Mouse (Mus musculus) heart, adult 18-20 months (tissue): Measurements from ENCODE around the gene Fsip2. TPM values are rescaled to one million over a fixed set of nuclear protein-coding genes. Genes with fewer than 3 reads are reported as not detected.

ENCODE experiments used
- DNase-seq, 2 experiments: peaks; one replicate each; pipeline ENCODE4 v3.0.0; 2021 to 2022; ENCODE audit warnings: mixed read lengths in 1 of 2
- long read RNA-seq, 2 experiments: library from polyadenylated mRNA; stranded (forward); transcript quantifications; one replicate each; pipeline ENCODE4 v2.0.0; 2021
- total RNA-seq, 2 experiments: library from RNA; stranded (reverse); gene quantifications; 2 replicates each; pipeline ENCODE4 v1.2.3; 2021

Gene Fsip2
- total RNA-seq: not detected
- long read RNA-seq, experiment 1: 0 reads
- long read RNA-seq, experiment 2: 0 reads

DNA sequence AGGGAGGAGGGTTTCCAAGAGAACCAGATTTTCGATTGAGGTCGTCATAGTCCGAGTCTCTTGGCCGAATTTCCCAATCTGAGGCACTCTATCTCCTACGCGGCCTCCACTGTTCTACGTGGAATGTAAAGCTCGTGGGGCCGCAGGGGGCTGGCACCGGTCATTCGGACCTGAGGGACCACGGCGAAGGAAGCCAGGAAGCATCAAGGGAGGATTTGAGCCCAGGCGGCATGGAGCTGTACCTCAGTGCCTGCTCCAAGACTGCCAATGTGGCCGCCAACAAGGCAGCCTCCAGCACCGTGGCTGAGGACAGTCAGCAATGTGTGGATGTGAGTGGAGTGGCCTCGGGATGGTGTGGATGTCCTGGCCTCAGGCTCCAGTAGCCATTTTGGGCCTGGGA is at the start of gene Fsip2:
Gene Fsip2 (plus strand): TSS at position 163 of the 400 bp plus-strand sequence.
- DNase-seq: no peak

- DNase-seq: no peak
Observed at GRCm38 (mm10) chr2:82963443-82963842, 20.0 kb downstream of the Fsip2 start.

DNA sequence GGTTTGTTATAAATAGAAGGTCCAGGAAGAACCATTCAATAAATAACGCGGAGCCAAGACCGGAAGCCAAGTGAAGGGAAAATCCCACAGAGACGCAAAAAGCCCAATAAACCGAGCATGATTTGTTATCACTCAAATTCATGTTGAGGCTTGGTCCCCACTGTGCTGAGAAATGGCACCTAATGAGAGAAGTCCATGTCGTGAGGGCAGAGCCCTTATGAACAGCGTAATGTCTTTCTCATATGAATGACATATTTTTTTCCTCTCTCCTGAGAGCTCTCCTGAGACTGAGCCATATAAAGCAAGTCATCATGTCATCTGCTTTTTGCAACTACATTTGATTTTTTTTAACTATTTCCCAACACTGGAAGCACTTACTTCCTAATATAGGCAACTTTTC is 82.4 kb downstream of the Fsip2 start:
- DNase-seq: no peak

DNA sequence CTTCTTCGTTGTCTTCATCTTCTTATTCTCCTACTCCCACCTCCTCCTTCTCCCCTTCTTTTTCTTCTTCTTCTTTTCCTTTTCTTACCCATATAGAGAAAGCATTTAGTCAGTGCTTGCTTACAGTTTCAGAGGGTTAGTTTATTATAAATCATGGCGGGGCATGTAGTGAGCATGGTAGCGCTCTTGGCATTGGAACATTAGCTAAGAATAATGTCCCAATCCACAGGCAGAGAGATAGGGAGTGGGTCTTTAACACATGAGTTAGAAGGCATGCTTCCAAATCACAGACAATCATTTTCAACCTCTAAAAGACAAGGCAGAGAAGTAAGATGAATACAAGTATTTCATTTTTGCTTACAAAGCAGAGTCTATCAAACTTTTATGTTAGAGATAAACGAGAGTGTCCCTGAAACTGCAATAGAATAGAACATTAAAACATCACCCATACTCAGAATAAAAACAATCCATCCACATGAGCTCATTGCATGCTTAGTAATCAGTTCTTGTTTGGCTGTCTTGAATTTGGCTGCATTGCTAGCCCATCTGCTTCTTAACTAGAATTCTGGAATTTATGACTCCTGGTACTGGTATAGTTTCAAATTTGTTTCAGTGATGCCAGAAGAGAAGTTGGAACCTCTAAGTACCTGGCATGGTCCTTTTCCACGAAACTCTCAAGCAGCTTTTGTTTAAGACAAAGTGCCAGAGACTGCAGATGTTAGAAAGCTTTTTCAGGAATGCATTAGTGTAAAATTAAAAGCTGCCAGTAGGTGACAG is 109.7 kb downstream of the Fsip2 start:
- DNase-seq: no peak
